ENCODE assay signal across 38 mouse cellular contexts in the genomic region with DNA sequence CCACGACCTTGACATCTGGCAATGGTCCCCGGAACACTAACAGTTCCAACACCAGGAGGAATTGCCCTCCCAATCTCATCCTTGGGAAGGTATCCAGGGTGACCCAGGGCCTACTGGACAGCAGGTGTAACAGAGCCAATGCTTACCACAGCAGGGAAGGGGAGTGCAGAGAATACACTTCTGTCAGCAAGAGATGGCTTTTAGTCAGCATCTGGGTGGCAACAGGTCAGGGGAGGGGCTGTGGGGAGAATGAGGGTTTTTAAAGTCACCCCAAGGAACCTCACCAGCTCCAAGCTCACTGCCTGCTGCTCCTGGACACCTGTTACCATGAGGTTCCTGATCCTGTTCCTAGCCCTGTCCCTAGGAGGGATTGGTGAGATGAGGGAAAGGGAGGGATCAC. TPM values are rescaled to one million over a fixed set of nuclear protein-coding genes. Genes with fewer than 3 reads are reported as not detected.
"Had no signal": no experiment of that assay in that cellular context is flagged by ENCODE, and none has a peak within 500 bp of the region (broad histone marks: within the 10 kb centered on the region; RNA-seq: fewer than 3 reads in every experiment).

TSS of gene Klk1b8 (plus strand) at position 301 of the 400 bp plus-strand sequence.

- H3K27ac ChIP-seq: left cerebral cortex, adult 2 months; limb, embryonic 10.5 days; limb, embryonic 12.5 days; limb, embryonic 13.5 days; limb, embryonic 15.5 days; liver, embryonic 12.5 days; liver, embryonic 13.5 days; liver, embryonic 14.5 days; liver, embryonic 15.5 days; lung, embryonic 15.5 days; macrophage; midbrain, embryonic 10.5 days; midbrain, embryonic 12.5 days; midbrain, embryonic 13.5 days; midbrain, embryonic 15.5 days had no signal

- DNase-seq: left cerebral cortex, postnatal 4 days; liver; liver, embryonic 13.5 days; liver, postnatal 0 days; lung, adult 18-20 months; lung, adult 2 months; lung, embryonic 14.5 days; lung, postnatal 10 days; lung, postnatal 14 days; lung, postnatal 36 days; lung, postnatal 4 days; midbrain, embryonic 14.5 days had no signal

- H3K36me3 ChIP-seq: limb, embryonic 10.5 days; limb, embryonic 12.5 days; limb, embryonic 13.5 days; limb, embryonic 15.5 days; liver, embryonic 12.5 days; liver, embryonic 13.5 days; liver, embryonic 15.5 days; lung, embryonic 15.5 days; midbrain, embryonic 10.5 days; midbrain, embryonic 12.5 days; midbrain, embryonic 13.5 days; midbrain, embryonic 15.5 days had no signal

- H3K4me3 ChIP-seq: left cerebral cortex, adult 2 months; limb, embryonic 10.5 days; limb, embryonic 12.5 days; limb, embryonic 13.5 days; limb, embryonic 15.5 days; liver, embryonic 12.5 days; liver, embryonic 13.5 days; liver, embryonic 15.5 days; lung, embryonic 15.5 days; megakaryocyte, embryonic 14.5 days; midbrain, embryonic 10.5 days; midbrain, embryonic 12.5 days; midbrain, embryonic 13.5 days; midbrain, embryonic 15.5 days; myocyte had no signal

- H3K4me1 ChIP-seq: limb, embryonic 10.5 days; limb, embryonic 12.5 days; limb, embryonic 13.5 days; limb, embryonic 15.5 days; liver, embryonic 12.5 days; liver, embryonic 13.5 days; liver, embryonic 15.5 days; lung, embryonic 15.5 days; megakaryocyte, embryonic 14.5 days; midbrain, embryonic 10.5 days; midbrain, embryonic 12.5 days; midbrain, embryonic 13.5 days; midbrain, embryonic 15.5 days had no signal

- H3K27me3 ChIP-seq: limb, embryonic 12.5 days; limb, embryonic 13.5 days; limb, embryonic 15.5 days; liver, embryonic 12.5 days; liver, embryonic 13.5 days; liver, embryonic 15.5 days; lung, embryonic 15.5 days; midbrain, embryonic 12.5 days; midbrain, embryonic 13.5 days; midbrain, embryonic 15.5 days had no signal

RNA-seq across cellular contexts. Expression of gene Klk1b8, which starts in this region (rescaled TPM):
- polyA plus RNA-seq: limb, embryonic 10.5 days; limb, embryonic 11.5 days; limb, embryonic 12.5 days; limb, embryonic 13.5 days; limb, embryonic 14.5 days; limb, embryonic 15.5 days; liver, adult 2 months; liver, embryonic 11.5 days; liver, embryonic 12.5 days; liver, embryonic 13.5 days; liver, embryonic 14.5 days; liver, embryonic 15.5 days; liver, embryonic 16.5 days; liver, postnatal 0 days; lung, adult 2 months; lung, embryonic 14.5 days; lung, embryonic 15.5 days; lung, embryonic 16.5 days; lung, postnatal 0 days; macrophage; midbrain, embryonic 10.5 days; midbrain, embryonic 11.5 days; midbrain, embryonic 12.5 days; midbrain, embryonic 13.5 days; midbrain, embryonic 14.5 days; midbrain, embryonic 15.5 days; midbrain, embryonic 16.5 days; midbrain, postnatal 0 days; myocyte had no signal
